Mouse (Mus musculus) embryonic facial prominence, embryonic 11.5 days (tissue): ENCODE measurements at regions not wholly inside any gene's neighbourhood (a gene's known extent, or its start where the extent isn't known, plus 50 kb on each side); places are given as distances from the start of the nearest gene placed in this dataset.
A peak's percentile ranks its signal among the peaks of the same experiment; 100 is the strongest.

ENCODE experiments used
- ATAC-seq: fragments of 200-750 bp; cut with Nextera tagmentation; replicated peaks from 2 replicates; pipeline ENCODE4 v1.8.0; 2017; ENCODE audit warnings: low read depth; ENCODE audit not compliant: insufficient number of reproducible peaks, low FRiP score, low TSS enrichment
- DNase-seq: peaks from one replicate; pipeline ENCODE4 v3.0.0-alpha.2; 2015; ENCODE audit warnings: low spot score
- H3K27ac ChIP-seq: fragments of 300-500 bp; sonication (generic); replicated peaks from 2 replicates; pipeline ENCODE4 v1.5.1; 2014; ENCODE audit warnings: mild to moderate bottlenecking, low read depth, low read length, control low read depth
- H3K27me3 ChIP-seq: fragments of 300-500 bp; sonication (generic); 2 replicates; pipeline ENCODE4 v1.6.1; 2014; ENCODE audit warnings: mild to moderate bottlenecking, low read length, moderate library complexity, mixed read lengths; ENCODE audit not compliant: control insufficient read depth, insufficient read depth
- H3K36me3 ChIP-seq: fragments of 300-500 bp; sonication (generic); replicated peaks from 2 replicates; pipeline ENCODE4 v1.6.1; 2014; ENCODE audit warnings: low read depth, mild to moderate bottlenecking, low read length, moderate library complexity, mixed read lengths; ENCODE audit not compliant: control insufficient read depth, insufficient read depth
- H3K4me1 ChIP-seq: fragments of 300-500 bp; sonication (generic); 2 replicates; pipeline ENCODE4 v1.6.1; 2014; ENCODE audit warnings: low read length, mixed read lengths; ENCODE audit not compliant: control insufficient read depth, insufficient read depth
- H3K4me2 ChIP-seq: fragments of 300-500 bp; sonication (generic); 2 replicates; pipeline ENCODE4 v1.6.1; 2014; ENCODE audit warnings: low read depth, mild to moderate bottlenecking, control low read depth, low read length, moderate library complexity
- H3K4me3 ChIP-seq: fragments of 300-500 bp; sonication (generic); 2 replicates; pipeline ENCODE4 v1.5.1; 2014; ENCODE audit warnings: low read depth, low read length, control low read depth
- H3K9ac ChIP-seq: fragments of 300-500 bp; sonication (generic); replicated peaks from 2 replicates; pipeline ENCODE4 v1.6.1; 2014; ENCODE audit warnings: mild to moderate bottlenecking, control low read depth, low read length
- H3K9me3 ChIP-seq: fragments of 300-500 bp; sonication (generic); replicated peaks from 2 replicates; pipeline ENCODE4 v1.6.1; 2016; ENCODE audit warnings: mild to moderate bottlenecking, low read length, inconsistent platforms, mixed read lengths; ENCODE audit not compliant: control insufficient read depth
- WGBS: fragments of 180-500 bp; shearing (Covaris S2); extraction: QIAGEN DNeasy Blood & Tissue Kit; methylation state at CpG from one replicate; pipeline ENCODE4 v1.1.7; 2014; 5-methylcytosine and 5-hydroxymethylcytosine counted together

GRCm38 (mm10) chr11:63422069-63422468 is 293.3 kb downstream of the Pmp22 start:
- no peaks in the 10 kb centered on the region for H3K27me3 ChIP-seq
- no peak overlapping the region for H3K4me3 ChIP-seq
- no peaks in the 10 kb centered on the region for H3K36me3 ChIP-seq
- no peaks in the 10 kb centered on the region for H3K9me3 ChIP-seq
- no peak for DNase-seq
- no peak overlapping the region for H3K27ac ChIP-seq
- H3K4me1 ChIP-seq = no peaks in the 10 kb centered on the region
- H3K9ac ChIP-seq = no peak overlapping the region
- no peak for ATAC-seq
- 75% methylated on average over 3 of the region's 3 CpGs for WGBS
- H3K4me2 ChIP-seq = no peak overlapping the region

GRCm38 (mm10) chr11:63424319-63424718 is 295.5 kb downstream of the Pmp22 start:
- Histone ChIP-seq H3K4me2 (no peak overlapping the region), H3K27ac (no peak overlapping the region), H3K4me1 (no peaks in the 10 kb centered on the region), H3K36me3 (no peaks in the 10 kb centered on the region), H3K4me3 (no peak overlapping the region), H3K27me3 (no peaks in the 10 kb centered on the region), H3K9me3 (no peaks in the 10 kb centered on the region), H3K9ac (no peak overlapping the region)
- ATAC-seq (no peak), DNase-seq (no peak)
- WGBS = 54% methylated on average over 3 of the region's 3 CpGs

GRCm38 (mm10) chr11:63425741-63426140 is 297.0 kb downstream of the Pmp22 start:
- H3K27ac ChIP-seq = no peak overlapping the region
- H3K36me3 ChIP-seq = no peaks in the 10 kb centered on the region
- H3K4me3 ChIP-seq = no peak overlapping the region
- WGBS = 43% methylated on average over 11 of the region's 11 CpGs
- no peaks in the 10 kb centered on the region for H3K9me3 ChIP-seq
- H3K9ac ChIP-seq = no peak overlapping the region
- H3K4me2 ChIP-seq = no peak overlapping the region
- no peaks in the 10 kb centered on the region for H3K4me1 ChIP-seq
- ATAC-seq (no peak), DNase-seq (no peak)
- H3K27me3 ChIP-seq = no peaks in the 10 kb centered on the region

GRCm38 (mm10) chr11:63453786-63454185 is 325.0 kb downstream of the Pmp22 start:
- Histone ChIP-seq H3K4me3 (no peak overlapping the region), H3K36me3 (no peaks in the 10 kb centered on the region), H3K4me1 (no peaks in the 10 kb centered on the region; the same call in 1 of the 2 replicates), H3K9me3 (no peaks in the 10 kb centered on the region), H3K27me3 (no peaks in the 10 kb centered on the region), H3K9ac (no peak overlapping the region), H3K4me2 (no peak overlapping the region), H3K27ac (no peak overlapping the region)
- 56% methylated on average over 5 of the region's 5 CpGs for WGBS
- DNase-seq = no peak
- ATAC-seq = no peak

- H3K27me3 ChIP-seq = no peaks in the 10 kb centered on the region
- H3K9me3 ChIP-seq = no peaks in the 10 kb centered on the region
- no peak overlapping the region for H3K27ac ChIP-seq
- H3K36me3 ChIP-seq = no peaks in the 10 kb centered on the region
- H3K4me3 ChIP-seq = no peak overlapping the region
- H3K9ac ChIP-seq = 0 out of 2 replicates have a peak overlapping the region, but pooled peaks have one; percentile 9
- no peaks in the 10 kb centered on the region; the same call in 1 of the 2 replicates for H3K4me1 ChIP-seq
- peak; percentile 46 for DNase-seq
- 18% methylated on average over 17 of the region's 17 CpGs for WGBS
- no peak overlapping the region for H3K4me2 ChIP-seq
- no peak; the same call in 1 of the 2 replicates for ATAC-seq
Observed at GRCm38 (mm10) chr11:63454910-63455531, 326.2 kb downstream of the Pmp22 start.

- Histone ChIP-seq H3K4me3 (no peak overlapping the region), H3K4me1 (no peaks in the 10 kb centered on the region; the same call in 1 of the 2 replicates), H3K27me3 (no peaks in the 10 kb centered on the region), H3K9ac (no peak overlapping the region), H3K9me3 (no peaks in the 10 kb centered on the region), H3K4me2 (no peak overlapping the region), H3K27ac (no peak overlapping the region), H3K36me3 (no peaks in the 10 kb centered on the region)
- 63% methylated on average over 3 of the region's 3 CpGs for WGBS
- peak; percentile 17 for DNase-seq
- 0 out of 2 replicates have a peak, but pooled peaks have one; percentile 29 for ATAC-seq
Observed at GRCm38 (mm10) chr11:63456356-63456755, 327.6 kb downstream of the Pmp22 start.

DNA sequence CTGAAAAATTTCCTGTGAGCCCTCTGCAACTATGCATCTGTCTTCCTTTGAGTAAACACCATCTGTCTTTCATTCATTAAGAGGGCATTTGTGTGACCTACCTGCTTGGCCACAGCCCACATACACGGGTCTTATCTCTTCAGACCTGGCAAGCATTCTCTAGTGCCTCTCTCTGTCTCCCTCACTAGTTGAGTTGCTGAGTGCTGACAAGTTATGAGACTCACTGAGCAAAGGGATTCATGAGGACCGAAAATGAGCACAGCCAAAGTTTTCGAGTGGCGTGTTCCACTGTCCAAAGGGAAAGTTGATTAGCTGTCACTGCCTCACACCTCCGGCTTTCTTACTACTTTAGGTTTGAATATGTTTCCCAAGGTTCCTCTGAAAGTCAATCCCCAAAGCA is 328.5 kb downstream of the Pmp22 start:
- 79% methylated on average over 5 of the region's 5 CpGs for WGBS

DNA sequence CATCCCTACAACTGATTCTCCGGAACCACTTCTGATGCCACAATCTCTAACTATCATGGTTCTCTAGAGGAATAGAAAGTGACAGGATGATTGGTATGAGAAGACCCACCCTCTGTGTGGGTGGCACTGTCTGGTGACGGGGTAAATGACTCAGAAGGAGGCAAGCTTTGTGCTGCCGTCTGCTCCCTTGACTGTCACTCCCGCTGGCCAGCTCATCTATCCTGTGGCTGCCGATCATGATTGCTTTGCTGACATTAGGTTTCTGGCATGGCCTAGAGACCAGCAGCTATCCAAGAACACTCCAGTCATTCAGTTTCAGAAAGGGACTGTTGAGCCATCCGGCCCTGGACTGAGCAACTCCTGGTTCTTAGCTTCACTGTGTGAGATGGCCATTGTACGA is 331.4 kb downstream of the Pmp22 start:
- ATAC-seq = no peak
- no peaks in the 10 kb centered on the region for H3K27me3 ChIP-seq

More for the DNA sequence above, 328.5 kb downstream of the Pmp22 start:
- Histone ChIP-seq H3K27ac (no peak overlapping the region), H3K4me2 (no peak overlapping the region), H3K36me3 (no peaks in the 10 kb centered on the region), H3K4me1 (no peaks in the 10 kb centered on the region; the same call in 1 of the 2 replicates), H3K27me3 (no peaks in the 10 kb centered on the region), H3K9ac (no peak overlapping the region), H3K9me3 (no peaks in the 10 kb centered on the region), H3K4me3 (no peak overlapping the region)
- ATAC-seq = no peak
- no peak for DNase-seq

More for the DNA sequence above, 331.4 kb downstream of the Pmp22 start:
- Histone ChIP-seq H3K4me2 (no peak overlapping the region), H3K36me3 (no peaks in the 10 kb centered on the region), H3K4me1 (no peaks in the 10 kb centered on the region; the same call in 1 of the 2 replicates), H3K4me3 (no peak overlapping the region), H3K27ac (no peak overlapping the region), H3K9me3 (no peaks in the 10 kb centered on the region), H3K9ac (no peak overlapping the region)
- 83% methylated on average over 7 of the region's 7 CpGs for WGBS
- DNase-seq = no peak
